Mouse (Mus musculus) thymus, postnatal 14 days (tissue): ENCODE results near the gene Gm156.
"Not testable (repeated sequence)": the region's sequence is repeated elsewhere in the genome, so short reads cannot be mapped to it uniquely, and the experiment has no call there.

ENCODE experiments used
- DNase-seq: peaks from one replicate; pipeline ENCODE4 v3.0.0; 2021

Gm156 gene

DNA sequence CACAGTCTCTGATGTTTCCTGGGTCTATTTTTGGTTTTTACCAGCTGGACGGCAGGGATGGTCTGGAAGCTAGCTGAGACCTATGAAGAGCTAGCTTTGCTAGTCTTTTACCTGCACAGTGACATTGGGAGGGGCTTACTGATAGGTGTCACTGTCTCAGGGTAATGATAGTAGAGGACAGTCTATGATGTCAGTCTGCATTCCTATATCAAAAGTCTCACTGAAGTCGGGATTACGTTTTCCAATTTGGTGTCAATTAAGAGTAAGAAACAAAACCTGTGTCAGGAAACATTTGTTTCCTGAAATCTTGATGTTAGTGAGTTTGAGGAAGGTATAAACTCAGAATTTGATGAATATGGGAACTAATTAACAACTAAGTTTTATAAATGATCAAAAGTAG, at the start of gene Gm156:
Gene Gm156 (minus strand): TSS at position 101 of the 400 bp plus-strand sequence.
- not testable (repeated sequence) for DNase-seq

GRCm38 (mm10) chr6:129825559-129825958, 41.5 kb upstream of the Gm156 start:
- DNase-seq: no peak

GRCm38 (mm10) chr6:129824004-129824403, 39.9 kb upstream of the Gm156 start:
- no peak for DNase-seq

- DNase-seq: no peak
Measured at GRCm38 (mm10) chr6:129817731-129818130, 33.7 kb upstream of the Gm156 start.

GRCm38 (mm10) chr6:129747654-129748032, 36.4 kb downstream of the Gm156 start:
- no peak for DNase-seq

DNA sequence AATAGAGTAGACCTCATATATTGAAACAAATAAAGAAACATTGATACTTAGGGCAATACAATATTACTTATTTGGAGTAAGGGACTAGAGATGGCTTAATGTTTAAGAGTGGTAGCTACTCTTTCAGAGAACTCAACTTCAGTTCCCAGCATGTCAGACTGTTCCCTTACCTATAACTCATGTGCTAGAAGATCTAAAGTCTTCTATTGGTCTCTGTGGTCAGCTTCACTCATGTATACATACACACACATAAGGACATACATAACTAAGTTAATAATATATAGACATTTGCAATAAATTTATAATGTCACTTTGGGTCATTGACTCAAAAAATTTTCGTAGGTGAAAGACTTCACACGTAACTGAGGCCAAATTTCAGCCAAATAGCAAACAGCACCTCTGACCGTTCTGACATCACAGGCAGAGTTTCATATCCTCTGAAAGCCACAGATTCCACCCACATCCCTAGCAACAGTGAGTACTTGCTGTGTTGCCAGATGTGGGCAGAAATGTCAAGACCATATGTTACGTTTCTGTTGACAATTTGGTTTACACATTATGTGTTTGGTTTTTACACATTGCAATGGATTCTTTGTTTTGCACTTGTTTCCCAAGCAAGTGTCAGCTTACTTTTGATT, 36.9 kb downstream of the Gm156 start:
- DNase-seq: no peak

- no peak for DNase-seq
Measured at GRCm38 (mm10) chr6:129746151-129746550, 37.9 kb downstream of the Gm156 start.

DNA sequence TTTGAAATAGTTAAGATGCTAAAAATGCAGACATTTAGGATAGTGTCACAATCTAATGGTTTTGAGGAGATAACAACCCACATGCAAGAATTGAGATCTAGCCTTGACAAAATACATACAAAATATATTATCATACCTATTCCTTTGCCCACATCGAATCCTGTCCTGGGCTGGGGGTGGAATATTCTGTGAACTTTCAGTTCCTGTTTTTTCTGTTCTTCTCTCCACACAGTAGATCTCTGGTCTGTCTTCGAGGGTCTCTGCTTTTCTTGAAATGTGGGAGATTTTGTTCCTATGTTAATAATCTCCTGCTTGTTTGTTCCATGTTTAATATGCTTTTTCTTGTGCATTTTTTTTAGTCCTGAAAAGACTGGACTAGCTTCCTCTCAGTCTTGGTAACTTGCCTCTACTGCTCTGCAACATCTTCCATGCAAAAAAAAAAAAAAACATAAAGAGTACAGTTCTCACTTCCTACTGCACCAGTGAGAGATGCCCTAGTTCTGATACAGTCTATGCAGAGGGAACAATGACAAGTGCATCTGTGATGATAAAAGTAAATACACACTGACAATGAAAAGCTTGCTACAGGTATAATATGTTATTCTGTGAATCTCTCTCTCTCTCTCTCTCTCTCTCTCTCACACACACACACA, 43.9 kb downstream of the Gm156 start, which contains the start of gene Klri2:
Gene Klri2 (minus strand): TSS at position 416 of the 653 bp plus-strand sequence.
- no peak for DNase-seq

GRCm38 (mm10) chr6:129736414-129736813, 47.7 kb downstream of the Gm156 start:
- no peak for DNase-seq

DNA sequence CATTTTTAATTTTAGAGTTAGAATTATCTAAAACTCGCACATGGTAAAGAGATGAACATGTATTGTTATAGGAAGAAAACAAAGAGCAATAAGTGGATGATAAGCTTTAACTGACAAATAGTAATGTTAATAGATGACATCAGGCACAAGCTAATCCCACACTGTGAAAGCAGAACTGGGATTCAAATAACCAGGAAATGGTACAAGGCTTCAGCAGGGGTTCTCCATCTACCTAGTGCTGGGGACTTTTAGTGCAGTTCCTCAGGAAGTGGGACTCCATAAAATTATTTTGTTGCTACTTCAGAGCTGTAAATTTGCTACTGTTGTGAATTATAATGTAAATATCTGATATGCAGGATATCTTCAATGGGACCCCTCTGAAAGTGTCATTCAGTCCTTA, 56.8 kb downstream of the Gm156 start:
- no peak for DNase-seq

- DNase-seq: no peak
Measured at GRCm38 (mm10) chr6:129721390-129721789, 62.7 kb downstream of the Gm156 start.

- DNase-seq: no peak
Measured at GRCm38 (mm10) chr6:129720487-129720886, 63.6 kb downstream of the Gm156 start.

DNA sequence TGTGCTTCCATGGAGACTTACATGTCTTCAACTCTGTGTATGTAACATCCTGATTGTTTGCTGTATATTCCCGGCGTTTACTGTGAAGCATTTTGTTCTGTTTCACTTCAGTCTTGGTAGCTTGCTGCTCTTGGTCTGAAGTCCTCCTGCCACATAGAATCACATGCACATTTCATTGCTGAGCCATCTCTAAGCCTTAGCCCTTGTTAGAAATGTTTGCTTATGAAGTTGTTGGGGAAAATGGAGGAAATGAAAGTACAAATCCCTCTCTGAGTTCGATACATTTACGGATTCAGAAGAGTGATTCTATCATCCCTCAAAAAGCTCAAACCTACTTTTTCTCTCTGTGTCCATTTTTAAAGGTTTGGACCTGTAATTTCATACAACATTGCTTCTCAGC, 67.0 kb downstream of the Gm156 start, which contains the start of gene Klri1:
Gene Klri1 (minus strand): TSS at position 101 of the 400 bp plus-strand sequence.
- DNase-seq: no peak
